Mouse (Mus musculus): ENCODE measurements around the gene Grk3. TPM values are rescaled to one million over a fixed set of nuclear protein-coding genes. Genes with fewer than 3 reads are reported as not detected.
A peak's percentile ranks its signal among the peaks of the same experiment; 100 is the strongest.

Grk3 gene
- polyA plus RNA-seq, 1 experiment from 2014 or later, result 13.1 TPM

GRCm38 (mm10) chr5:112963495-112963894 is 52.1 kb downstream of the Grk3 start:
- no peaks in the 10 kb centered on the region for H3K27me3 ChIP-seq
- WGBS, result 36% methylated on average over 4 of the region's 4 CpGs

GRCm38 (mm10) chr5:112962166-112962565 is 53.4 kb downstream of the Grk3 start:
- H3K4me3 ChIP-seq (replicated peaks), result no peak overlapping the region
- no peak for ATAC-seq (ENCODE audit: insufficient number of reproducible peaks, low FRiP score, low TSS enrichment, low read depth)

More at GRCm38 (mm10) chr5:112963495-112963894, 52.1 kb downstream of the Grk3 start:
- Histone ChIP-seq H3K4me2 (replicated peaks) (no peak overlapping the region), H3K9me3 (replicated peaks) (no peaks in the 10 kb centered on the region), H3K4me1 (peaks cover 7% of the 10 kb centered on the region; the same call in 1 of the 2 replicates), H3K27ac (replicated peaks) (no peak overlapping the region), H3K36me3 (no peaks in the 10 kb centered on the region), H3K4me3 (replicated peaks) (no peak overlapping the region), H3K9ac (no peak overlapping the region)
- ATAC-seq (ENCODE audit: insufficient number of reproducible peaks, low FRiP score, low TSS enrichment, low read depth), result no peak

DNA sequence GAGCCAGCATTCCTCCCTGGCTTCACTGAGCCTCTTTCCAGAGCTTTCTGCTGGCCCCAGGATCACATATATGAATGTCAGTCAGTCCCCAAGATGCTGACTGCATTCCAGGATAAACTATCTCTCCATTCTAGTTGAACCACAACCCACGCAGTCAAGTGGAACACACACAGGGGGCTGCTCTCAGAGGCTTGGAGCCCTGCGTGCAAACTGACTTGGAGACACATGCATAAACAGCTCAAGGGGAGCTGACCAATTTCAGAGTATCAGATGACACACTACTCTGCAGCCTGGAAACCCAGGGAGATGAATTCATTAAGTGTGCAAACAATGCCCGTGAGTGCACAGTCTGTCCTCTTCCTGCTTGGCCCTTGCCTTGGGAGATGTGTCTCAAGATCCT is 54.7 kb downstream of the Grk3 start:
- Histone ChIP-seq H3K27ac (replicated peaks) (peak overlapping the region; percentile 60), H3K9ac (no peak overlapping the region), H3K36me3 (no peaks in the 10 kb centered on the region), H3K4me3 (replicated peaks) (no peak overlapping the region), H3K9me3 (replicated peaks) (no peaks in the 10 kb centered on the region), H3K27me3 (no peaks in the 10 kb centered on the region), H3K4me1 (peaks cover 7% of the 10 kb centered on the region; the same call in 1 of the 2 replicates), H3K4me2 (replicated peaks) (no peak overlapping the region)
- WGBS, result 4% methylated on average over 3 of the region's 3 CpGs
- peak; percentile 79 for ATAC-seq (ENCODE audit: insufficient number of reproducible peaks, low FRiP score, low TSS enrichment, low read depth)

More at GRCm38 (mm10) chr5:112962166-112962565, 53.4 kb downstream of the Grk3 start:
- Histone ChIP-seq H3K4me2 (replicated peaks) (no peak overlapping the region), H3K36me3 (no peaks in the 10 kb centered on the region), H3K4me1 (peaks cover 7% of the 10 kb centered on the region; the same call in 1 of the 2 replicates), H3K27ac (replicated peaks) (no peak overlapping the region), H3K9ac (no peak overlapping the region), H3K9me3 (replicated peaks) (no peaks in the 10 kb centered on the region), H3K27me3 (no peaks in the 10 kb centered on the region)
- WGBS, result 78% methylated on average over 6 of the region's 6 CpGs

DNA sequence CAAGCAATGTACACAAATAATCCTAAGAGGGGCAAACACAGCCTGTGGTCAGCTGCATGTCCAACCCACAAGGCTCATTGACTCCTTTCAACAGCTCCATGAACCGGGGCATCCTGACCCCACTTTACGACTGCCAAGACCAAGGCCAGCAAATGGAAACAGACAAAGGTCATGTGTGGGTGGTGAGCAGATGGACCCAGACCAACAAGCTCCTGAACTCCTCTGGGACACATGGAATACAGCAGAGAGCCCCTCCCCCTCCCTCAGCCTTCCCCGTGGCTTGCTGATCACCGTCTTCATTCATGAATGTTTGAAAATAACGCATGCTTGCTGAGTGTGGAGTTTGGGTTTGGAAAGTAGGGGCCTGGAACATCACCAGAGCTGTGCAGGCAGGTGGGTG is 57.3 kb downstream of the Grk3 start:
- ATAC-seq (ENCODE audit: insufficient number of reproducible peaks, low FRiP score, low TSS enrichment, low read depth), result no peak
- H3K4me2 ChIP-seq (replicated peaks), result no peak overlapping the region
- H3K9ac ChIP-seq, result no peak overlapping the region
- H3K36me3 ChIP-seq, result no peaks in the 10 kb centered on the region
- no peak overlapping the region for H3K27ac ChIP-seq (replicated peaks)
- WGBS, result 68% methylated on average over 5 of the region's 5 CpGs
- H3K4me1 ChIP-seq, result peaks cover 7% of the 10 kb centered on the region; the same call in 1 of the 2 replicates
- no peak overlapping the region for H3K4me3 ChIP-seq (replicated peaks)
- H3K27me3 ChIP-seq, result no peaks in the 10 kb centered on the region
- H3K9me3 ChIP-seq (replicated peaks), result no peaks in the 10 kb centered on the region

- WGBS, result 74% methylated on average over 12 of the region's 12 CpGs
Observed at GRCm38 (mm10) chr5:112956841-112957240, 58.8 kb downstream of the Grk3 start.

DNA sequence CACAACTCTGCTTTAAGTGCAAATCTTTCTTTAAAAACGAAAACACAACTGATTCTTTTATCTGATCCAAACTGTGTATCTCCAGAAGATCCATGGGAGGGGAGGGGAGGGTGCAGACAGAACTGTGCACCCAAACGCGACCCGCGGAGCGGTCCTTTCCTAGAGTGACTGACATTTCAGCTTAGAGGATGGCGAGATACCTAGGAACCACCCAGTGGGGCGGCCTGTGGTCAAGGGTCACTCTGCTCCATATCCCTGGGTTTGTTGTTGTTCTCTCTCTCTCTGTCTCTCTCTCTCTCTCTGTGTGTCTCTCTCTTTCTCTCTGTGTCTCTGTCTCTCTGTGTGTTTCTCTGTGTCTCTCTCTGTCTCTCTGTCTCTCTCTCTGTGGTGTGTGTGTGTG is 59.2 kb downstream of the Grk3 start:
- Histone ChIP-seq H3K27me3 (no peaks in the 10 kb centered on the region), H3K4me2 (replicated peaks) (no peak overlapping the region), H3K4me3 (replicated peaks) (no peak overlapping the region), H3K36me3 (no peaks in the 10 kb centered on the region), H3K9me3 (replicated peaks) (no peaks in the 10 kb centered on the region), H3K27ac (replicated peaks) (no peak overlapping the region), H3K4me1 (peaks cover 4% of the 10 kb centered on the region; the same call in 1 of the 2 replicates), H3K9ac (no peak overlapping the region)
- no peak for ATAC-seq (ENCODE audit: insufficient number of reproducible peaks, low FRiP score, low TSS enrichment, low read depth)
- 77% methylated on average over 8 of the region's 8 CpGs for WGBS

More at GRCm38 (mm10) chr5:112956841-112957240, 58.8 kb downstream of the Grk3 start:
- Histone ChIP-seq H3K27ac (replicated peaks) (no peak overlapping the region), H3K9ac (no peak overlapping the region), H3K27me3 (no peaks in the 10 kb centered on the region), H3K4me1 (peaks cover 4% of the 10 kb centered on the region; the same call in 1 of the 2 replicates), H3K9me3 (replicated peaks) (no peaks in the 10 kb centered on the region), H3K4me2 (replicated peaks) (no peak overlapping the region), H3K4me3 (replicated peaks) (no peak overlapping the region), H3K36me3 (no peaks in the 10 kb centered on the region)
- ATAC-seq (ENCODE audit: insufficient number of reproducible peaks, low FRiP score, low TSS enrichment, low read depth), result no peak

- Histone ChIP-seq H3K4me3 (replicated peaks) (no peak overlapping the region), H3K4me2 (replicated peaks) (no peak overlapping the region), H3K36me3 (no peaks in the 10 kb centered on the region), H3K9ac (no peak overlapping the region), H3K9me3 (replicated peaks) (no peaks in the 10 kb centered on the region), H3K27me3 (no peaks in the 10 kb centered on the region), H3K27ac (replicated peaks) (no peak overlapping the region), H3K4me1 (peaks cover 9% of the 10 kb centered on the region)
- WGBS, result 87% methylated on average over 3 of the region's 3 CpGs
- no peak for ATAC-seq (ENCODE audit: insufficient number of reproducible peaks, low FRiP score, low TSS enrichment, low read depth)
Observed at GRCm38 (mm10) chr5:112950847-112951246, 64.7 kb downstream of the Grk3 start.

- Histone ChIP-seq H3K27me3 (no peaks in the 10 kb centered on the region), H3K9ac (no peak overlapping the region), H3K27ac (replicated peaks) (peak overlapping the region; percentile 82), H3K4me1 (peaks cover 24% of the 10 kb centered on the region), H3K4me3 (replicated peaks) (no peak overlapping the region), H3K9me3 (replicated peaks) (no peaks in the 10 kb centered on the region), H3K36me3 (peaks cover 13% of the 10 kb centered on the region), H3K4me2 (replicated peaks) (no peak overlapping the region)
- WGBS, result 44% methylated on average over 7 of the region's 7 CpGs
- no peak for ATAC-seq (ENCODE audit: insufficient number of reproducible peaks, low FRiP score, low TSS enrichment, low read depth)
Observed at GRCm38 (mm10) chr5:112945925-112946324, 69.7 kb downstream of the Grk3 start.

- WGBS, result 57% methylated on average over 7 of the region's 7 CpGs
- peaks cover 14% of the 10 kb centered on the region for H3K36me3 ChIP-seq
- H3K27ac ChIP-seq (replicated peaks), result no peak overlapping the region
- peaks cover 24% of the 10 kb centered on the region for H3K4me1 ChIP-seq
- no peak overlapping the region for H3K4me2 ChIP-seq (replicated peaks)
- no peaks in the 10 kb centered on the region for H3K27me3 ChIP-seq
- H3K9ac ChIP-seq, result no peak overlapping the region
- ATAC-seq (ENCODE audit: insufficient number of reproducible peaks, low FRiP score, low TSS enrichment, low read depth), result no peak
- H3K4me3 ChIP-seq (replicated peaks), result no peak overlapping the region
- H3K9me3 ChIP-seq (replicated peaks), result no peaks in the 10 kb centered on the region
Observed at GRCm38 (mm10) chr5:112942244-112942643, 73.3 kb downstream of the Grk3 start.

GRCm38 (mm10) chr5:112941001-112941400 is 74.6 kb downstream of the Grk3 start:
- ATAC-seq (ENCODE audit: insufficient number of reproducible peaks, low FRiP score, low TSS enrichment, low read depth), result no peak
- H3K4me1 ChIP-seq, result peaks cover 16% of the 10 kb centered on the region
- H3K9me3 ChIP-seq (replicated peaks), result no peaks in the 10 kb centered on the region
- no peak overlapping the region for H3K27ac ChIP-seq (replicated peaks)
- no peak overlapping the region for H3K4me3 ChIP-seq (replicated peaks)
- H3K36me3 ChIP-seq, result peaks cover 14% of the 10 kb centered on the region
- H3K27me3 ChIP-seq, result no peaks in the 10 kb centered on the region
- 89% methylated on average over 12 of the region's 12 CpGs for WGBS
- H3K9ac ChIP-seq, result no peak overlapping the region
- no peak overlapping the region for H3K4me2 ChIP-seq (replicated peaks)

- Histone ChIP-seq H3K4me3 (replicated peaks) (no peak overlapping the region), H3K27ac (replicated peaks) (no peak overlapping the region), H3K4me1 (peaks cover 18% of the 10 kb centered on the region), H3K4me2 (replicated peaks) (no peak overlapping the region), H3K27me3 (no peaks in the 10 kb centered on the region), H3K9ac (no peak overlapping the region), H3K36me3 (peaks cover 8% of the 10 kb centered on the region), H3K9me3 (replicated peaks) (no peaks in the 10 kb centered on the region)
- 70% methylated on average over 10 of the region's 10 CpGs for WGBS
- no peak for ATAC-seq (ENCODE audit: insufficient number of reproducible peaks, low FRiP score, low TSS enrichment, low read depth)
Observed at GRCm38 (mm10) chr5:112936632-112937031, 79.0 kb downstream of the Grk3 start.

GRCm38 (mm10) chr5:112935436-112935835 is 80.2 kb downstream of the Grk3 start:
- Histone ChIP-seq H3K27ac (replicated peaks) (no peak overlapping the region), H3K9ac (no peak overlapping the region), H3K4me1 (peaks cover 18% of the 10 kb centered on the region), H3K9me3 (replicated peaks) (no peaks in the 10 kb centered on the region), H3K4me2 (replicated peaks) (no peak overlapping the region), H3K36me3 (no peaks in the 10 kb centered on the region), H3K27me3 (no peaks in the 10 kb centered on the region), H3K4me3 (replicated peaks) (no peak overlapping the region)
- whole genome bisulfite sequencing, result 85% methylated on average over 8 of the region's 8 CpGs
- no peak for ATAC-seq (ENCODE audit: insufficient number of reproducible peaks, low FRiP score, low TSS enrichment, low read depth)
